Mouse (Mus musculus) kidney, embryonic 16.5 days (tissue): ENCODE measurements at regions not wholly inside any gene's neighbourhood (a gene's known extent, or its start where the extent isn't known, plus 50 kb on each side); places are given as distances from the start of the nearest gene placed in this dataset.
"Not testable (repeated sequence)": the region's sequence is repeated elsewhere in the genome, so short reads cannot be mapped to it uniquely, and the experiment has no call there.

Experiments used
- ATAC-seq: fragments of 200-750 bp; cut with Nextera tagmentation; 2 replicates; pipeline ENCODE4 v1.8.0; 2017; ENCODE audit warnings: moderate TSS enrichment; ENCODE audit not compliant: low FRiP score, low TSS enrichment
- H3K27ac ChIP-seq: fragments of 300-500 bp; sonication (generic); 2 replicates; pipeline ENCODE4 v1.5.1; 2014; ENCODE audit warnings: low read length
- H3K27me3 ChIP-seq: fragments of 300-500 bp; sonication (generic); 2 replicates; pipeline ENCODE4 v1.6.1; 2014; ENCODE audit warnings: low read length, control low read depth, mixed read lengths; ENCODE audit not compliant: insufficient read depth
- H3K36me3 ChIP-seq: fragments of 300-500 bp; sonication (generic); 2 replicates; pipeline ENCODE4 v1.6.1; 2014; ENCODE audit warnings: low read length, control low read depth, mixed read lengths; ENCODE audit not compliant: insufficient read depth
- H3K4me1 ChIP-seq: fragments of 300-500 bp; sonication (generic); 2 replicates; pipeline ENCODE4 v1.6.1; 2014; ENCODE audit warnings: low read length, control low read depth, mixed read lengths; ENCODE audit not compliant: insufficient read depth
- H3K4me2 ChIP-seq: fragments of 300-500 bp; sonication (generic); replicated peaks from 2 replicates; pipeline ENCODE4 v1.6.1; 2014; ENCODE audit warnings: low read depth, low read length
- H3K4me3 ChIP-seq: fragments of 300-500 bp; sonication (generic); 2 replicates; pipeline ENCODE4 v1.5.1; 2014; ENCODE audit warnings: mild to moderate bottlenecking, low read length
- H3K9ac ChIP-seq: fragments of 300-500 bp; sonication (generic); replicated peaks from 2 replicates; pipeline ENCODE4 v1.6.1; 2014; ENCODE audit warnings: low read length
- H3K9me3 ChIP-seq: fragments of 300-500 bp; sonication (generic); 2 replicates; pipeline ENCODE4 v1.6.1; 2016; ENCODE audit warnings: low read length, control low read depth
- WGBS: fragments of 180-500 bp; shearing (Covaris S2); extraction: QIAGEN DNeasy Blood & Tissue Kit; methylation state at CpG from one replicate; pipeline ENCODE4 v1.1.7; 2014; 5-methylcytosine and 5-hydroxymethylcytosine counted together

DNA sequence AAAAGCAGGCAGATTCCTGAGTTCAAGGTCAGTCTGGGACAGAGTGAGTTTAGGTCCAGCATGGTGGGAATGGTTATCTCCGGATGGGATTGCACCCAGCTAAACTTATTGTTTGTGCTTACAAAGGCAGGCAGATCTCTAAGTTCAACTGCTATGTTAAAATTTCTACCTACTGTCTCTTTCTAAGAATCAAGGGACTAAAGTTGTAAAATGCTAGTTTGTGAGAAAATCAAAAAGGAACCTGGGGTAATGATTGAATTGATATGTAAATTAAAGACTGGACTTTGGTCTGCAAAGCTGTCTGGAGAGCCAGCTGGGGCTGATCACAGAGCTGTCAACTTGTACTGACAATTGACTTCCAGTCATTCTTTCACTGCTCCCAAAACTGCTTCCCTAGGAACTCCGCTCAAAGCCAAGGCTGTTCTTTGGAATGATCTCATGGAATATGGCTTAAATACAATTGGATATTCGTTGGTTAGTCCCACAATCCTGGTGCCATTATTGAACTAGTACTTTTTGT, 90.7 kb upstream of the Tcerg1l start:
- no peaks in the 10 kb centered on the region for H3K27me3 ChIP-seq

DNA sequence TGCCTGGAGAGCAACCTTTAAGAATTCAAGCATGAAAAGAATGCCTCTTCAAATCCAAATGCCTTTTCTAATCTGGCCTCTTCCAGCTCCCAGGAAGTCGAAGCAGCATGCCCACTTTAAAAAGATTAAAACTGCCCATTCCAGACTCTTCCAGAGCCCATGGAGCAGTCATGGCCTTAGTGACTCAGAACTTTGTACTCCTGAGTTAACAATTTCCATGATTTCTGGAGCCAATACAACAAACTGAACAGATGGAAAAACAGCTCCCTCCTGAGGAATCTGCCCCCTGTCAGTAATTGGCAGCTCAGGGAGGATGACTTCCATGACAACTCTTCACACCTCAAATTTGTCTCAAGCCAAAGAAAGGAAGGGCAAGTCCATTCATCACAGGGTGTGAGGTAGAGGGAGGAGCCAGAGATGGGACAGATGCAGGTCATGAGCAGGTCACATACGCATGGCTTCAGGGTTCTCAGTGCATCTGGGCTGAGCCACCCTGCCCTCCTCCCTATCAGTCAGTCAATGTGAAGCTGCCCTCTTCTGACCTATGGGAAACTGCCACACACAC, 75.4 kb upstream of the Tcerg1l start:
- Histone ChIP-seq H3K4me1 (no peaks in the 10 kb centered on the region), H3K9ac (no peak overlapping the region), H3K27me3 (no peaks in the 10 kb centered on the region), H3K36me3 (no peaks in the 10 kb centered on the region), H3K27ac (no peak overlapping the region), H3K4me3 (no peak overlapping the region), H3K4me2 (no peak overlapping the region), H3K9me3 (no peaks in the 10 kb centered on the region)
- no peak for ATAC-seq
- WGBS, result 64% methylated on average over 2 of the region's 2 CpGs

More for the DNA sequence above, 90.7 kb upstream of the Tcerg1l start:
- Histone ChIP-seq H3K9ac (no peak overlapping the region), H3K36me3 (no peaks in the 10 kb centered on the region), H3K4me2 (no peak overlapping the region), H3K27ac (no peak overlapping the region), H3K4me1 (no peaks in the 10 kb centered on the region), H3K4me3 (no peak overlapping the region), H3K9me3 (no peaks in the 10 kb centered on the region; the same call in 1 of the 2 replicates)
- no peak for ATAC-seq
- WGBS, result 90% methylated on average over 3 of the region's 3 CpGs

DNA sequence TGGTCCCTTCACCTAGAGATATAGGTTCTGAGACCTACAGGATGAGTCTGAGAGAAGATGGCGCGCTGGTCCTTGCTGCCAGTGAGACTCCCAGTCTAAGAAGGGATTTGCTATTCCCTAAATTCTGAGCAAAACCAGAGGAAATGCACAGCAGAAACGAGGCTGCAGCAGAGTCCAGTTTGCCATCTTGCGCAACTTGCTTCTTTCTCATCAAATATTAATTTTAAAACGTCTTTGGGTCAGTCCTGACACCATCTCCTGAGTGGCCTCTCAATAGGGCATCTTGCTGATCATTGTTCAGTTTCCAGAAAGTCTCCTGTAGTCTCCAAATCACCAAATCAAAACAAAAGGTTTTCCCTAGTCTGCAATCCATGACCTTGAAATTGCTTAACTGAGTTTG, 74.8 kb upstream of the Tcerg1l start:
- Histone ChIP-seq H3K4me2 (no peak overlapping the region), H3K4me1 (no peaks in the 10 kb centered on the region), H3K27ac (no peak overlapping the region), H3K36me3 (no peaks in the 10 kb centered on the region), H3K9me3 (no peaks in the 10 kb centered on the region), H3K4me3 (no peak overlapping the region), H3K9ac (no peak overlapping the region), H3K27me3 (no peaks in the 10 kb centered on the region)
- ATAC-seq, result no peak
- WGBS, result 84% methylated on average over 5 of the region's 5 CpGs

DNA sequence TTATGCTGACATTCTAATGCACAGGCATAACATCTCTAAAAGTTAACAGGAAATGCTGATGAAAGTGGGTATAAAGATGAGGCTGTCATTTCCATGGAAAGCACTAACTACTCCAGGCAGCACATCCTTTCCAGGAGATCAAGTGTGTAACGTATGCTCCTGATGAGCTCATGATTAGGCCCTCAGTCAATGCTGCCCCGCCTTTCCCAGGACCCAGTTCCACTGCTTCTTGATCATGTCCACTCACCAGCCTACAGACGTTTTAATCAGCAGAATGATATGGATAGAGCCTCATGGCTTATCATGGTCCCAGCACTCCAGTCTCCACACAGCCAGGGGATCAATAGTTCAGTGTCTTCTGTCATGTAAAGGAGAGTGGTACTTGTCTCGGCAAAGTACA, 71.7 kb upstream of the Tcerg1l start:
- H3K4me2 ChIP-seq, result no peak overlapping the region
- WGBS, result 80% methylated on average over 4 of the region's 4 CpGs
- ATAC-seq, result no peak

DNA sequence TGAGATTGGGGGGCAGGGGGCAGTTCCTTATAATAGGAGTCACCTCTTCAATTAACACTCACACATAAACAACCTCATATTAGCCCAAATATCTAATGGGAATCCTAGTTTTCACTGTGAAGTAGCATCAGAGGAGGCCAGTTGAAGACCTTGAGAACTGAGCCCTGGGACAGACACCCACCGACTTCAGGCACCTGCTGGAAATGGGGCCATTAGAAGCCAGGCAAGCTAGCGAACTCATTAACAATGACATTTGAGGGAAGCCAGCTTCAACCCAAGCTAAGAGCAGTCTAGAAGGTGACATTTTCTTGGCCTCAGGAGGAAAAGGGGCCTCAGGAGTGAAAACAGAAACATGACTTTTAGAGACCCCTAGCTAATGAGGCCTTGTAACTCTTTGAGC, 70.9 kb upstream of the Tcerg1l start:
- no peak for ATAC-seq
- Histone ChIP-seq H3K9ac (no peak overlapping the region), H3K4me2 (no peak overlapping the region), H3K27me3 (no peaks in the 10 kb centered on the region), H3K36me3 (no peaks in the 10 kb centered on the region), H3K9me3 (no peaks in the 10 kb centered on the region), H3K27ac (no peak overlapping the region), H3K4me1 (no peaks in the 10 kb centered on the region), H3K4me3 (no peak overlapping the region)
- 74% methylated on average over 2 of the region's 2 CpGs for WGBS

More for the DNA sequence above, 71.7 kb upstream of the Tcerg1l start:
- Histone ChIP-seq H3K36me3 (no peaks in the 10 kb centered on the region), H3K9ac (no peak overlapping the region), H3K27me3 (no peaks in the 10 kb centered on the region), H3K27ac (no peak overlapping the region), H3K4me3 (no peak overlapping the region), H3K9me3 (no peaks in the 10 kb centered on the region), H3K4me1 (no peaks in the 10 kb centered on the region)

DNA sequence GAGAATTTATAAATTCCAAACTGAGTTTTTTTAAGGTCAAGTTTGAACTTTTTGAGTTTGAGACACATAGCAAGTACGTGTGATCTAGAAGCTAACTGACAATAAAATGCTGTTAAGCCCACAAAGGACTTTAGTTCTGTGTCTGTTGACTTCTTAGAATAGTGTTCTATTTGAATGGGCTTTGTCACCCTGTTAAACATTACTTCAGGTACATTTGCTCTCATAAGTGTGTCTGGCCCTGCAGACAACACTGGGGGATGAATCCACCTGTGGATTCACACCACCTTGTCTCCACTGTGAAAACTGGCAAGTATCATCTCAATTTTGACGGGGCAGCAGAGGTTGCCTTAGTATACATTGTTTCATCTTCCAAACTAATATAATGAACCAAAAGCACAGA, 70.5 kb upstream of the Tcerg1l start:
- H3K27ac ChIP-seq, result no peak overlapping the region
- ATAC-seq, result no peak
- H3K9me3 ChIP-seq, result no peaks in the 10 kb centered on the region
- no peak overlapping the region for H3K4me2 ChIP-seq
- H3K9ac ChIP-seq, result no peak overlapping the region
- H3K27me3 ChIP-seq, result no peaks in the 10 kb centered on the region
- no peak overlapping the region for H3K4me3 ChIP-seq
- H3K4me1 ChIP-seq, result no peaks in the 10 kb centered on the region
- WGBS, result 79% methylated on average over 2 of the region's 2 CpGs
- no peaks in the 10 kb centered on the region for H3K36me3 ChIP-seq

DNA sequence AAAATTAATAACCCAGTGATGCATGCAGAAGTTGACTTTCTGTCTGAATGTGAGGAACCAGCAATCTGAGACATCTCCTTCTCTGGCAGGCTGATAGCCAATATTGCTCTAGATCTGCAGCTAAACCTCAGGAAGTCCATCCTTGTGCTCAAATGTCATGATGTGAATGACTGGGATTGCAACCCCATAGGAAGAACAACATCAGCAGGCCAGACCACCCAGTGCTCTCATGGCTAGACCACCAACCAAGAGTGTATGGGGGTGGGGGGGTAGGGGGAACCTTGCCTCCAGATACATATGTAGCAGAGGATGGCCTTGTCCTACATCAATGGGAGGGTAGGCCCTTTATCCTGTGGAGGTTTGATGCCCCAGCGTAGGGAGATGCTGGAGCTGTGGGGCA, 69.9 kb upstream of the Tcerg1l start:
- Histone ChIP-seq H3K4me1 (no peaks in the 10 kb centered on the region), H3K4me3 (no peak overlapping the region), H3K27ac (no peak overlapping the region), H3K9ac (no peak overlapping the region), H3K4me2 (no peak overlapping the region), H3K9me3 (no peaks in the 10 kb centered on the region), H3K27me3 (no peaks in the 10 kb centered on the region), H3K36me3 (no peaks in the 10 kb centered on the region)
- WGBS, result 73% methylated on average over 1 of the region's 1 CpGs
- ATAC-seq, result no peak

DNA sequence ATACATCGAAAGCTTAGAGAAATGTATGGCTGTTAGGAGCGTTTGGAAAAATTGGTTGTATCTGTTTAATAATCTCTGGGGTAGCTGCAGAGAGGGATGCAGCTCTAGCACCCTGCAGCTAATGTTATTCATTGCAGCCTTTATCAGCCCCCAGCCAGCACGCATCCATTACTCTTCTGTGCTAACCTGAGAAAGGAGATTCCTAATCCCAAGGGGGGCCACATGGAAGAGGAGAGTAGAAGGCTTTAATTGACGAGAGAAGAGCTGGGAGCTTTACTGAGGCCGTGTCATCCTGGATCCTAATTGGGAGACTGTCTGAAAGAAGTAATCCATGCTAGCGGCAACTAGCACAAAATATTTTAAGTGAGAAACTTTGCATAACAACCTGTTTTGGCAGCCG, 60.4 kb upstream of the Tcerg1l start:
- no peak overlapping the region for H3K4me3 ChIP-seq
- H3K27me3 ChIP-seq, result no peaks in the 10 kb centered on the region
- no peak overlapping the region for H3K9ac ChIP-seq
- 60% methylated on average over 7 of the region's 7 CpGs for WGBS
- no peaks in the 10 kb centered on the region for H3K9me3 ChIP-seq
- H3K27ac ChIP-seq, result no peak overlapping the region
- no peak for ATAC-seq
- H3K4me1 ChIP-seq, result no peaks in the 10 kb centered on the region
- no peak overlapping the region for H3K4me2 ChIP-seq
- H3K36me3 ChIP-seq, result no peaks in the 10 kb centered on the region

DNA sequence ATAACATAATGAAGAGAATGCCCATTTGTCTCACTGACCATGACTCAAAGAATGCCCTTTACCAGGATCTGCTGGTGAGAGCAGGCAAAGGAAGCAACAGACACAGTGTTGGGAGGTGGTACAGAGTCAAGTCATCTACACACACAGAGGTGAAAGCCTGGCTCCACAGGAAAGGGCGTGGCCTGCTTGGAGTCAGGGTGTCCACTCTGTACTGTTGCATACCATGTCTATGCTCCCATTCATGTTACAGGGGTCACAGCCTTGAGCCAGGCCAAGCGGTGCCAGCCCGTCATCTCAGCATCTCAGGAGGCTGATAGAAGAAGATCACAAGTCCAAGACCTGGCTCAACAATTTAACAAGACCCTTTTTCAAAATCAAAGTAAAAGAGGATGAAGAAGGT, 57.8 kb upstream of the Tcerg1l start:
- Histone ChIP-seq H3K36me3 (no peaks in the 10 kb centered on the region), H3K9me3 (no peaks in the 10 kb centered on the region), H3K4me1 (no peaks in the 10 kb centered on the region), H3K4me3 (no peak overlapping the region), H3K9ac (no peak overlapping the region), H3K4me2 (no peak overlapping the region), H3K27me3 (no peaks in the 10 kb centered on the region), H3K27ac (no peak overlapping the region)
- no peak for ATAC-seq
- WGBS, result 91% methylated on average over 3 of the region's 3 CpGs

DNA sequence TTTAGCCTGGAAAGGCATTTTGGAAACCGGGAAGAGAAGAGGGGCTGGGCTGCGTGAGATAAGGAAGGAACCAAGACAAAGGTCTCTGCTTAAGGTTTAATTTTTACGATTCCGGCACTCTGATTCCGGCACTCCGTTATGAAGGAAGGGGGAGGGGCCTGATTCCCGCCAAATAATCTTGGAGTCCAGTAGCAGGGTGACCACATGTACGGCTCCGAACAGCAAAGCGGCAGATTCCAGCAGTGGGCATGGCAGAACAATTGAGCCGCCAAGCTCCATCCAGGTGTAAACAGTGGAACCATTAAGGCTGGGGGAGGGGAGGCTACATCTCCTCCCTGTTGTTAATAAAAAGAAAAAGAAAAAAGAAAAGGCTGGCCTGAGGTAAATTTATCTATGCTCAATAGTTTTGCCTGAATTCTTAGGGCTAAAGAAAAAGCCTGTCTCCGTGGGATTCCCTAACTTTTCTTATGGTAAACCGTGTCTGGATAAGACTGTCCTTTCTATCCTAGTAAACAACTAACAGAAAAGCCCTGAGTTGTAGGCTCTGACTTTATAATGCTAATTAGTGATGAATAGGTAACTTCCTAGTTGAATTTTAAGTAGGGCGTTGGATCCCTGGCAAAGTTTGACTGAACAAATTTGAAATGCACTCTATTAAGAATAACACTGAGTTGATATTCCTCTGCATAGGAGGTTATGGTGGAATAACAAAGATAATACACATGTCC, 57.1 kb upstream of the Tcerg1l start:
- not testable (repeated sequence) for H3K4me1 ChIP-seq, H3K9me3 ChIP-seq, H3K27ac ChIP-seq, H3K4me3 ChIP-seq, H3K9ac ChIP-seq, H3K36me3 ChIP-seq, H3K27me3 ChIP-seq, ATAC-seq
- WGBS, result 40% methylated on average over 14 of the region's 14 CpGs
- 0 out of 2 replicates have a peak overlapping the region, but pooled peaks have one; percentile 6 for H3K4me2 ChIP-seq
